Mouse (Mus musculus): ENCODE measurements around the gene Snrnp27. TPM values are rescaled to one million over a fixed set of nuclear protein-coding genes. Genes with fewer than 3 reads are reported as not detected.

Snrnp27 gene
- polyA plus RNA-seq, 1 experiment = 62.5 TPM

DNA sequence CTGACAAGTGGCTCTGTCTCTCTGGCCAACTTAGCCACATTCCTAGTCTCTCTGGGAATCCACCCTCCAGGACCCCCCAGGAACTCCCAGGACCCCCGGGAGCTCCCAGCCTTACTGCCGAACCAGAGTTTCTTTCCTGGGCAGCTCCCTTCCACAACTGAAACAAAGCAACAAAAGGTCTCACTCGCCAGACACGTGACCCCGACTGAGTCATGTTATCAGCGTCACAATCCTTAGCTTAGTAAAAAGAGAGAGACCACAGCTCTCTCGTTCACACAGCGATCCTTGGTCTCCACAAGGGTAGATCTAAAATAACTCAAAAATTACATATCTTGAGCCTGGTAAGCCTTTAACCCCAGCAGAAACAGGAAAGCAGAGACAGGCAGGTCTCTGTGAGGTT lies 42.6 kb downstream of the Snrnp27 start:
- Histone ChIP-seq H3K4me1 (ENCODE audit: control insufficient read depth, insufficient read depth, low read length) (no peaks in the 10 kb centered on the region), H3K27ac (ENCODE audit: insufficient read depth, low read length) (no peak overlapping the region), H3K27me3 (ENCODE audit: control insufficient read depth, insufficient read depth, low read length) (no peaks in the 10 kb centered on the region), H3K4me3 (replicated peaks; ENCODE audit: insufficient read depth, low read depth, low read length) (no peak overlapping the region)
- TF ChIP-seq POLR2A (IDR thresholded peaks at IDR 0.05; ENCODE audit: borderline replicate concordance, insufficient read depth, low read length) = no peak
- DNase-seq = no peak
- 64% methylated on average over 8 of the region's 8 CpGs for WGBS

- no peaks in the 10 kb centered on the region for H3K27me3 ChIP-seq (ENCODE audit: control insufficient read depth, insufficient read depth, low read length)
- H3K4me3 ChIP-seq (replicated peaks; ENCODE audit: insufficient read depth, low read depth, low read length) = no peak overlapping the region
- no peak for DNase-seq
- no peak for TF ChIP-seq CTCF (IDR thresholded peaks at IDR 0.05; ENCODE audit: borderline replicate concordance, insufficient read depth, low read depth, low read length)
- no peak for TF ChIP-seq POLR2A (IDR thresholded peaks at IDR 0.05; ENCODE audit: borderline replicate concordance, insufficient read depth, low read length)
- no peak overlapping the region for H3K27ac ChIP-seq (ENCODE audit: insufficient read depth, low read length)
- 63% methylated on average over 8 of the region's 8 CpGs for WGBS
- no peaks in the 10 kb centered on the region for H3K4me1 ChIP-seq (ENCODE audit: control insufficient read depth, insufficient read depth, low read length)
These were observed 43.5 kb downstream of the Snrnp27 start for GRCm38 (mm10) chr6:86640776-86641175.

GRCm38 (mm10) chr6:86640161-86640560 lies 44.2 kb downstream of the Snrnp27 start:
- Histone ChIP-seq H3K27me3 (ENCODE audit: control insufficient read depth, insufficient read depth, low read length) (no peaks in the 10 kb centered on the region), H3K4me3 (replicated peaks; ENCODE audit: insufficient read depth, low read depth, low read length) (no peak overlapping the region), H3K27ac (ENCODE audit: insufficient read depth, low read length) (no peak overlapping the region), H3K4me1 (ENCODE audit: control insufficient read depth, insufficient read depth, low read length) (no peaks in the 10 kb centered on the region)
- WGBS = 79% methylated on average over 3 of the region's 3 CpGs
- DNase-seq = no peak
- TF ChIP-seq CTCF (IDR thresholded peaks at IDR 0.05; ENCODE audit: borderline replicate concordance, insufficient read depth, low read depth, low read length) (no peak), POLR2A (IDR thresholded peaks at IDR 0.05; ENCODE audit: borderline replicate concordance, insufficient read depth, low read length) (no peak)

DNA sequence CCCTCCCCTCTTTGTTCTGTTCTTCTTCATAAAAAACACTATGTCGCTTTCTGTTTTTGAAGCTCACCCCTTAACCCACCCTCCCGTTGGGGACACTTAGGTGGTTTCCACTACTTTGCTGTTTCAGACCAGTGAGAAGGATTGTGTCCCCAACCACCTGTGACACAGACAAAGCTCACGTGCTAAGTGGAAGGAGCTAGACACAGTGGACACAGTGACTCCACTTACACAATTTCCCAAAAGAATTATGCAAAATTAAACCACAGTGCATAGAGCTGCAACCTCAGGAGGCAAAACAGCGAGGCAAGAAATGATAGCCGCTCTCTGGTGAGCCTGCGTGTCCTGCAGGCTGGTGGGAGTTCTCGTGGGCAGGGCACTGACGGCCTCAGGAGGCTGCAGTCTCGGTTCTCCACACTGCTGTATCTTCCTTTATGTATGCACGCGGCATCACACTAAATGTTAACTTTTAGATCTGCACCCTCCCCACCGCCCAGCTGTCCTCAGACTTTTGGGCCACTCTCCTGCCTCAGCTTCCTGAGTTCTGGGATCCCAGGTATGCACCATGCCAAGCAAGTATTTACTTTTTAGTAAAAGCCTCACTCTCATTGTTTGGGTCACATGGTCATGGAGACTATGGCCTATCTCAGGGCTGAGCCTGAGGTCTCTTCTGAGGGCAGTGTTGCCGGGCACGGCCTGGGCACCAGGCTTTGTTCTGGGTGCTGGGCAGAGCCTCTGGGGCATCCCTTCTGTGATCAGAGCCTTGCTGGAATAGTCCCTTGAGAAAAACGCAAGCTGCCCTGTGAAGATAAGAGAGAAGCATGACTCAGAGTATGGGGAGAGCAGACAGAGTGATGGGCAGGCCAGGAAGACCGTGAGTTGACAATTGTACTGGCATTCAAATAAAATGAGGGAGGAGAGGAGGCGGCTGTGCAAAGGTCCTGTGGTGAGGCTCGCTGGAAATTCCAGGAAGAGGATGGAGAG lies 44.9 kb downstream of the Snrnp27 start:
- WGBS = 87% methylated on average over 18 of the region's 18 CpGs
- TF ChIP-seq POLR2A (IDR thresholded peaks at IDR 0.05; ENCODE audit: borderline replicate concordance, insufficient read depth, low read length) (no peak), CTCF (IDR thresholded peaks at IDR 0.05; ENCODE audit: borderline replicate concordance, insufficient read depth, low read depth, low read length) (no peak)
- H3K4me1 ChIP-seq (ENCODE audit: control insufficient read depth, insufficient read depth, low read length) = no peaks in the 10 kb centered on the region
- DNase-seq = no peak
- H3K27ac ChIP-seq (ENCODE audit: insufficient read depth, low read length) = no peak overlapping the region
- no peaks in the 10 kb centered on the region for H3K27me3 ChIP-seq (ENCODE audit: control insufficient read depth, insufficient read depth, low read length)
- H3K4me3 ChIP-seq (replicated peaks; ENCODE audit: insufficient read depth, low read depth, low read length) = no peak overlapping the region

DNA sequence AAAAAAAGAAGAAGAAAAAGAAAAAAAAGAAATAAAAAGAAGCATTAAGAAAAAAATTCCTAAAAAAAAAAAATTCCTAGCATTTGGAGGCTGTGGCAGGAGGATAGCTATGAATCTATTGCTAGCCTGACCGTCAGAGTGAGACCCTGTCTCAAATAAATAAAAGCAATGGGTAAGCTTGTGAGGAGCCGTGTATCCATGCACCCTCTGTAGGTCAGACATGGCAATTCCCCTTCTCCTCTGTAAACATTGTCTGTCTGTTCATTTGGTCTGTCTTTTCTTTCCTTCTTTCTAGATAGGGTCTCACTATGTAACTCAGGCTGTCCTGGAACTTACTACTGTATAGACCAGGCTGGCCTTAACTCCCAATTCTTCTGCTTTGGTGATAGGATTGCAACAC lies 45.9 kb downstream of the Snrnp27 start:
- TF ChIP-seq CTCF (IDR thresholded peaks at IDR 0.05; ENCODE audit: borderline replicate concordance, insufficient read depth, low read depth, low read length) (peak; percentile 59), POLR2A (IDR thresholded peaks at IDR 0.05; ENCODE audit: borderline replicate concordance, insufficient read depth, low read length) (no peak)
- Histone ChIP-seq H3K27ac (ENCODE audit: insufficient read depth, low read length) (no peak overlapping the region), H3K27me3 (ENCODE audit: control insufficient read depth, insufficient read depth, low read length) (no peaks in the 10 kb centered on the region), H3K4me3 (replicated peaks; ENCODE audit: insufficient read depth, low read depth, low read length) (no peak overlapping the region), H3K4me1 (ENCODE audit: control insufficient read depth, insufficient read depth, low read length) (no peaks in the 10 kb centered on the region)
- DNase-seq = no peak
- WGBS = 31% methylated on average over 2 of the region's 2 CpGs

DNA sequence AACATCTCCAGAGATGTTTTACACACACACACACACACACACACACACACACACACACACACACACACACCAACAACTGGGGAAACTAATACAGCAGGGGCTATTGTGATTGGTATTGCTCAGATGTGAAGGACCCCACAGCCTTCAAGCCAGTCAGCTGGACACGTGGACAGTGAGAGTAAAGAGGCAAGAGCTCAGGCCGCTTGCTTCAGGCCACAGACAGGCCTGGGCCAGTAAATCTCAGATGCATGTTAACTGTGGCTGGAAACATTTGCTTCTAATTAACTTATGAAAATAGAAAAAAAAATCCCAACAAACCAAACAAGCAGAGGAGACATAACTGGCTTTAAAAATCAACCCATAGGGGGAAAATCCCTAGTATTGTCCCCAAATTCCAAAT lies 46.5 kb downstream of the Snrnp27 start:
- 93% methylated on average over 2 of the region's 2 CpGs for WGBS
- H3K4me3 ChIP-seq (replicated peaks; ENCODE audit: insufficient read depth, low read depth, low read length) = no peak overlapping the region
- DNase-seq = no peak
- no peaks in the 10 kb centered on the region for H3K4me1 ChIP-seq (ENCODE audit: control insufficient read depth, insufficient read depth, low read length)
- no peak overlapping the region for H3K27ac ChIP-seq (ENCODE audit: insufficient read depth, low read length)
- H3K27me3 ChIP-seq (ENCODE audit: control insufficient read depth, insufficient read depth, low read length) = no peaks in the 10 kb centered on the region
- TF ChIP-seq CTCF (IDR thresholded peaks at IDR 0.05; ENCODE audit: borderline replicate concordance, insufficient read depth, low read depth, low read length) (no peak), POLR2A (IDR thresholded peaks at IDR 0.05; ENCODE audit: borderline replicate concordance, insufficient read depth, low read length) (no peak)

GRCm38 (mm10) chr6:86637171-86637835 lies 47.0 kb downstream of the Snrnp27 start:
- WGBS = 73% methylated on average over 4 of the region's 4 CpGs

More at GRCm38 (mm10) chr6:86637171-86637835, 47.0 kb downstream of the Snrnp27 start:
- no peak for TF ChIP-seq CTCF (IDR thresholded peaks at IDR 0.05; ENCODE audit: borderline replicate concordance, insufficient read depth, low read depth, low read length)
- TF ChIP-seq POLR2A (IDR thresholded peaks at IDR 0.05; ENCODE audit: borderline replicate concordance, insufficient read depth, low read length) = no peak
- H3K4me3 ChIP-seq (replicated peaks; ENCODE audit: insufficient read depth, low read depth, low read length) = no peak overlapping the region
- H3K4me1 ChIP-seq (ENCODE audit: control insufficient read depth, insufficient read depth, low read length) = no peaks in the 10 kb centered on the region
- H3K27me3 ChIP-seq (ENCODE audit: control insufficient read depth, insufficient read depth, low read length) = no peaks in the 10 kb centered on the region
- no peak for DNase-seq
- no peak overlapping the region for H3K27ac ChIP-seq (ENCODE audit: insufficient read depth, low read length)

All from cerebellum, adult 2 months (tissue).